ENCODE assay signal across 11 mouse cellular contexts in genomic region chr7:115844431-115844830, GRCm38 (mm10).
A peak's percentile ranks its signal among the peaks of the same experiment; 100 is the strongest.
DNase-seq lines count a peak whose midpoint lies in the region; TF ChIP-seq lines count a peak whose summit lies in the region.
"Had no signal": no experiment of that assay in that cellular context is flagged by ENCODE, and none has a peak within 500 bp of the region (broad histone marks: within the 10 kb centered on the region; RNA-seq: fewer than 3 reads in every experiment).

No protein-coding gene starts in this region.

- H3K9ac ChIP-seq in liver, adult 2 months (ENCODE audit: low read depth, low read length), result no peak overlapping the region
- H3K9ac ChIP-seq: heart, embryonic 15.5 days had no signal

- no peaks in the 10 kb centered on the region for H3K27me3 ChIP-seq in liver, adult 2 months (ENCODE audit: control insufficient read depth, insufficient read depth, low read length)
- H3K27me3 ChIP-seq: heart, embryonic 15.5 days; Patski had no signal

- no peak overlapping the region; the same call in none of the 2 replicates for H3K27ac ChIP-seq in liver, adult 2 months (replicated peaks; ENCODE audit: insufficient read depth, low read depth, low read length)
- H3K27ac ChIP-seq: heart, embryonic 15.5 days; macrophage had no signal

- no peaks in the 10 kb centered on the region for H3K36me3 ChIP-seq in liver, adult 2 months (ENCODE audit: control insufficient read depth, insufficient read depth, low read length)
- H3K36me3 ChIP-seq: heart, embryonic 15.5 days had no signal

- no peak overlapping the region for H3K4me3 ChIP-seq in liver, adult 2 months (ENCODE audit: insufficient read depth, low read depth, low read length)
- H3K4me3 ChIP-seq: heart, embryonic 15.5 days had no signal

- DNase-seq in 416B (ENCODE audit: low read depth) (peak; percentile 46), adipocyte (ENCODE audit: low spot score) (peak; percentile 11)
- DNase-seq in gastrocnemius, postnatal 25 days, result peak; percentile 58
- DNase-seq in liver, adult 2 months (ENCODE audit: extremely low read depth, low read depth, low spot score), result peak; percentile 99
- DNase-seq in right cerebral cortex, adult 18-20 months, result no peak
- no peak for DNase-seq in right cerebral cortex, postnatal 4 days
- no peak for DNase-seq in layer of hippocampus, postnatal 25 days (ENCODE audit: extremely low spot score in 1 of 2, low spot score in 1 of 2)
- DNase-seq: layer of hippocampus, postnatal 36 days had no signal

- H3K79me2 ChIP-seq in liver, adult 2 months (ENCODE audit: control insufficient read depth, insufficient read depth, low read length), result peaks cover 18% of the 10 kb centered on the region; the same call in 1 of the 2 replicates

- WGBS in liver, adult 2 months, result 21% methylated on average over 6 of the region's 6 CpGs

- peaks cover 8% of the 10 kb centered on the region for H3K4me1 ChIP-seq in liver, adult 2 months (ENCODE audit: control insufficient read depth, insufficient read depth, low read length)
- H3K4me1 ChIP-seq: heart, embryonic 15.5 days had no signal

- TF ChIP-seq POLR2A in liver, adult 2 months (IDR thresholded peaks at IDR 0.05; ENCODE audit: extremely low read depth, insufficient read depth, low read length), result no peak

- no peak for TF ChIP-seq CTCF in liver, adult 2 months (IDR thresholded peaks at IDR 0.05; ENCODE audit: low read depth, low read length)

Comparison
In these comparisons a context has a peak if more than half of its experiments do, and no peak if none do; other contexts are left out.
1. DNase-seq: peak in 416B (single experiment), adipocyte (single experiment), gastrocnemius, postnatal 25 days (single experiment) and liver, adult 2 months (single experiment); none in right cerebral cortex, adult 18-20 months (single experiment), right cerebral cortex, postnatal 4 days (single experiment) and layer of hippocampus, postnatal 25 days (0 of 2).